Mouse (Mus musculus) embryonic facial prominence, embryonic 11.5 days (tissue): ENCODE results near the gene Rif1. TPM values are rescaled to one million over a fixed set of nuclear protein-coding genes. Genes with fewer than 3 reads are reported as not detected.
"Not testable (repeated sequence)": the region's sequence is repeated elsewhere in the genome, so short reads cannot be mapped to it uniquely, and the experiment has no call there.

Experiments used
- ATAC-seq: fragments of 200-750 bp; cut with Nextera tagmentation; replicated peaks from 2 replicates; pipeline ENCODE4 v1.8.0; 2017; ENCODE audit warnings: low read depth; ENCODE audit not compliant: insufficient number of reproducible peaks, low FRiP score, low TSS enrichment
- DNase-seq: peaks from one replicate; pipeline ENCODE4 v3.0.0-alpha.2; 2015; ENCODE audit warnings: low spot score
- H3K27ac ChIP-seq: fragments of 300-500 bp; sonication (generic); replicated peaks from 2 replicates; pipeline ENCODE4 v1.5.1; 2014; ENCODE audit warnings: mild to moderate bottlenecking, low read depth, low read length, control low read depth
- H3K27me3 ChIP-seq: fragments of 300-500 bp; sonication (generic); 2 replicates; pipeline ENCODE4 v1.6.1; 2014; ENCODE audit warnings: mild to moderate bottlenecking, low read length, moderate library complexity, mixed read lengths; ENCODE audit not compliant: control insufficient read depth, insufficient read depth
- H3K36me3 ChIP-seq: fragments of 300-500 bp; sonication (generic); replicated peaks from 2 replicates; pipeline ENCODE4 v1.6.1; 2014; ENCODE audit warnings: low read depth, mild to moderate bottlenecking, low read length, moderate library complexity, mixed read lengths; ENCODE audit not compliant: control insufficient read depth, insufficient read depth
- H3K4me1 ChIP-seq: fragments of 300-500 bp; sonication (generic); 2 replicates; pipeline ENCODE4 v1.6.1; 2014; ENCODE audit warnings: low read length, mixed read lengths; ENCODE audit not compliant: control insufficient read depth, insufficient read depth
- H3K4me2 ChIP-seq: fragments of 300-500 bp; sonication (generic); 2 replicates; pipeline ENCODE4 v1.6.1; 2014; ENCODE audit warnings: low read depth, mild to moderate bottlenecking, control low read depth, low read length, moderate library complexity
- H3K4me3 ChIP-seq: fragments of 300-500 bp; sonication (generic); 2 replicates; pipeline ENCODE4 v1.5.1; 2014; ENCODE audit warnings: low read depth, low read length, control low read depth
- H3K9ac ChIP-seq: fragments of 300-500 bp; sonication (generic); replicated peaks from 2 replicates; pipeline ENCODE4 v1.6.1; 2014; ENCODE audit warnings: mild to moderate bottlenecking, control low read depth, low read length
- H3K9me3 ChIP-seq: fragments of 300-500 bp; sonication (generic); replicated peaks from 2 replicates; pipeline ENCODE4 v1.6.1; 2016; ENCODE audit warnings: mild to moderate bottlenecking, low read length, inconsistent platforms, mixed read lengths; ENCODE audit not compliant: control insufficient read depth
- WGBS: fragments of 180-500 bp; shearing (Covaris S2); extraction: QIAGEN DNeasy Blood & Tissue Kit; methylation state at CpG from one replicate; pipeline ENCODE4 v1.1.7; 2014; 5-methylcytosine and 5-hydroxymethylcytosine counted together
- polyA plus RNA-seq: library from polyadenylated mRNA; unstranded; fragments of >200 nt; fragmentation: Nextera tagmentation; extraction: Ambion mirVana; gene quantifications from 2 replicates; pipeline ENCODE4 v1.2.1, GENCODE M21; 2014

Gene Rif1
- polyA plus RNA-seq, 1 experiment from 2014 or later = 52.9 TPM

DNA sequence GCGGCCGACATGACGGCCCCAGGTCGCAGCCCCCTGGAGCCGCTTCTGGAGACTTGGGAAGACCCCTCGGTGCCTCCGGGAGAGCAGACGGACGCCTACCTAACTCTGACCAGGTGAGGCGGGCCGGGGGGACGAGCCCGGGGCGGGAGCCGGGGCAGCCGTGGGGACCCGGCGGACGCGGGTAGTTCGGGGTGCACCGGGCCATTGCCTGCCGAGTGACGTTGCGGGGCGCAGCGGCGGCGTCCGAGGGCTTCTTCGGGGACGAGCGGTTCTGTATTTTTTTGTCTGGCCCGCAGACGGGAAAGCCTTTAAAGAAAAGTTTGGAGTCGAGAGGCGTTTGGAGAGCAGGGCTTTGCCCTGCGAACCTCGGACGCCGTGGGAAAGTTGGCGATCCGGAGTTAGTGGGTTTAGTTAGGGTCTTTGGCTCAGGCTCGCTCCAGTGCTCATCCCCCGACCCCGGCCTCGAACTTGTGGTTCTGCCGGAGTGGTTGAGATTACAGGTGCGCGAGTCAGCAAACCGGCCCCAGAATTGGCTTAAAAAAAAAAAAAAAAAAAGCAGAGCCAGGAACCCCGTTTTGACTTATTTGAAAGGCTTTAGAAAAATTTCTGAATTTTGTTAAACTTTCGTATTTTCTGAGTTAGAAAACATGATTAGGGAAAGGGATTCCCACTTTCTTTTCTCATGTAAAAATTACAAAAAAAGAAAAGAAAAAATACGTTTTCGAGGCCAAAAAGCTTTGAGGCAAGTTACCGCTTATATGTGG lies 691 bp downstream of the Rif1 start:
- Histone ChIP-seq H3K4me1 (no peaks in the 10 kb centered on the region), H3K27me3 (no peaks in the 10 kb centered on the region), H3K9me3 (no peaks in the 10 kb centered on the region), H3K27ac (peak overlapping the region; percentile 84), H3K4me2 (peak overlapping the region; percentile 63), H3K4me3 (peak overlapping the region; percentile 99), H3K9ac (peak overlapping the region; percentile 96), H3K36me3 (peaks cover 3% of the 10 kb centered on the region)
- WGBS = 2% methylated on average over 51 of the region's 56 CpGs
- ATAC-seq (peak; percentile 61), DNase-seq (peak; percentile 42)

DNA sequence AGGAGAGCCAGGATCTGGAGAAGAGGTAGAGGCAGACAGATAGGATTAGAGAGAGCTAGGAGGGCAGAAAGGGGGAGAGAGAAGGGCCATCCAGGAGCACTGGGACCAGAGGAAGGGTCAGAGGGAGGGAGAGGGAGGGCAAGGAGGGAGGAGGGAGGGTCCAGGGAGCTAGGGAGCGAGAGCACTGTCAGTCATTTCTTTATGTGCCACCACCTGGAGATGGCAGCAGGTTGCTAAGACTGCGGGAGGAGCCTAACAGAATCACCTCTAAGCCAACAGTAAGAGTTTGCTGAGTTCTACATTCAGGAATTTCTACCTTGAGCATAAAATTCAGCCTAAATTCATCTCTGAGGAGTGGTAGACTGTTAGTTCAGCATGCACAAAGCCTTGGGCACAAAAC lies 6.0 kb downstream of the Rif1 start:
- Histone ChIP-seq H3K9ac (no peak overlapping the region), H3K27ac (no peak overlapping the region), H3K9me3 (no peaks in the 10 kb centered on the region), H3K27me3 (no peaks in the 10 kb centered on the region), H3K4me1 (no peaks in the 10 kb centered on the region), H3K36me3 (peaks cover 9% of the 10 kb centered on the region), H3K4me3 (no peak overlapping the region), H3K4me2 (no peak overlapping the region)
- DNase-seq = no peak
- WGBS = 89% methylated on average over 2 of the region's 2 CpGs
- ATAC-seq = no peak

DNA sequence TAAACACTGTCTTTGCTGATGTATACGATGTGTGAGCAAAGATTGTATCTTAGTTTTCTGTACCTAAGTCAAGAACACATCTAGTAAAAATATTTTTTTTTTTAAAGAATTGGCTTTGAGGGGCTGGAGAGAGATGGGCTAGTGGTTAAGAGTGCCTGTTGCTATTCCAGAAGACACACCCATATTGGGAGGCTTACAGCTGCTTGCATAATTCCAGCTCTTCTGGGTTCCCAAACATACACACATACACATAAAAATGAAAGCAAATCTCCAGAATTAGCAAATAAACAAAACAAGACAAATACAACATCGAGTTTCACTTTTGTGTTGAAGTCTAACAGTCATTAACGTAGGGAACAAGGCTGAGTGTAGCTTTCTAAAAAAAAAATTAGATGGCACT lies 11.4 kb downstream of the Rif1 start:
- Histone ChIP-seq H3K36me3 (peaks cover 3% of the 10 kb centered on the region), H3K4me3 (no peak overlapping the region), H3K27me3 (no peaks in the 10 kb centered on the region), H3K9me3 (no peaks in the 10 kb centered on the region), H3K27ac (no peak overlapping the region), H3K9ac (no peak overlapping the region), H3K4me1 (no peaks in the 10 kb centered on the region), H3K4me2 (no peak overlapping the region)
- WGBS = 97% methylated on average over 3 of the region's 3 CpGs
- no peak for ATAC-seq
- no peak for DNase-seq

DNA sequence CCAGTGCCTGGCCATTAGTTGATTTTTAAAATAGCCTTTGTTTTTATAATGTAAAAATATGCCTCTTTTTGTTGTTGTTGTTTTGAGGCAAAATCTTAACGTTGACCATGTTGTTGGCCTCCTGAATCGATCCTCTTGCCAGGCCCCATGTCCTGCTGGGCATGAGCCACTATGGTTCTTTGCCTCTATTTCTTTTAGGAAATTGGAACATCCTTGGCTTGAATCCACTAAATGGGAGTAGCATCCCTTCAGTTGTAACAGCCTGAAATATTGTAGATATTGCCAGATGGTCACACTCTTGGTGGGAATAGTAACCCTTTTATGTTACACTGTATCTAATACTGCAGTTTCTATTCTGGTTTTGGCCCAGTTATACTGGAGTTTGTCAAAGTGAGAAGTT lies 11.9 kb downstream of the Rif1 start:
- WGBS = 92% methylated on average over 2 of the region's 2 CpGs
- DNase-seq (no peak), ATAC-seq (no peak)
- Histone ChIP-seq H3K9ac (no peak overlapping the region), H3K9me3 (no peaks in the 10 kb centered on the region), H3K4me3 (no peak overlapping the region), H3K36me3 (peaks cover 3% of the 10 kb centered on the region), H3K4me1 (no peaks in the 10 kb centered on the region), H3K27ac (no peak overlapping the region), H3K27me3 (no peaks in the 10 kb centered on the region), H3K4me2 (no peak overlapping the region)

DNA sequence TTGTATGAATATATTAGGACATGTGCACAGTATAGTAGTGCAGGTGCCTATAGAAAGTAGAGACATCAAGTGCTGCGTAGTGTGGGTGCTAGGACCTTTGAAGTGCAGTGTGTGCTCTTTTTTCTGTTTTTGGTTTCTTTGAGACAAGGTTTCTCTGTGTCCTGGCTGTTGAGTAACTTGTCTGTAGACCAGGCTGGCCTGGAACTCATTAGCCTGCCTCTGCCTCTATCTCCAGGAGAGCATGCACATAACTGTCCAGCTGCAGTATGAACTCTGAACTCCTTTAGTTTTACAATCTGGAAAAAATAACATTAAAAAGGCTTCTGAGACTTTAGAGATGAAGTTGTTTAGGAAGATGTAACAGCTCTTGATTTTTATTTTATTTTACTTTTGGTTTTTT lies 41.5 kb downstream of the Rif1 start:
- Histone ChIP-seq H3K4me2 (no peak overlapping the region), H3K27me3 (no peaks in the 10 kb centered on the region), H3K4me1 (no peaks in the 10 kb centered on the region), H3K9ac (no peak overlapping the region), H3K4me3 (no peak overlapping the region), H3K27ac (no peak overlapping the region), H3K9me3 (no peaks in the 10 kb centered on the region), H3K36me3 (peaks cover 26% of the 10 kb centered on the region)
- 41% methylated on average over 1 of the region's 1 CpGs for WGBS
- ATAC-seq = no peak
- peak; percentile 60 for DNase-seq

DNA sequence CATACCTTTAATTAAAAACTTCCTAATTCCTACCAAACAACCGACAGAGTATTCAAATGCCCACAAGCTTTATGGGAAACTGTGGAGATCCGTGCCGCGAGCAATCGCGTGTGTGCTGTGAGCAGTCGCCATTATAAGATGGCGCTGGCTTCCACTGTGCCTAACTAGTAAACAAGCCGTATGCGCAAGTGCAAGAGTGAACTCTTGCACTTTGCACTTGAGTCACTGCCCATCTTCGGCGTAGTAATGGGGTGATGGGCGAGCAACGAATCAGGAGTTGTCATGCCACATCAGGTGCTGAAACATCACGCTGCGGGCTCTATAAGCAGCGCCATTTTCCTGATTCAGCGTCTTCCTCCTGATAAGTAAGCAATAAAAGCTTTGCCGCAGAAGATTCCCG lies 58.7 kb downstream of the Rif1 start:
- DNase-seq, H3K27ac ChIP-seq, H3K36me3 ChIP-seq, H3K4me2 ChIP-seq, H3K27me3 ChIP-seq, ATAC-seq, H3K9ac ChIP-seq, H3K4me1 ChIP-seq, H3K9me3 ChIP-seq, H3K4me3 ChIP-seq: not testable (repeated sequence)
- 95% methylated on average over 20 of the region's 20 CpGs for WGBS

DNA sequence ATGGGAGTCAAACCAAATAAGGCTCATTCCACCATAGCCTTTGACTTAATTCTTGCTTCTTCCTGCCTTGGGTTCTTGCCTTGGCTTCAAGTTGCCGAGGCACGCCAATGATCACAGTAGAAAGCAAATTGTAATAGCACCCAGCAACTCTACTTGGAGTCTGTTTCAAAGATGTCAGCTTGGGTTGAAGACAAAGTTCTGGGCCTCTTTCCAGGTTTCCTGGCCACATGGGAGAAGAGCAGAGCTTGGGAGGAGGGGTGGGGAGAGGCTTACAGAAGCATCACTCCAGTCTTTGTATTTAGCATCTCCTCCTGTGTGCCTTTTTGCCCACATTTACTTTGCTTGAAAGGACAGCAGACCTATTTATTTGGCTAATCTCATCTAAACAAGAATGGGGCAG lies 60.7 kb downstream of the Rif1 start:
- DNase-seq (no peak), ATAC-seq (no peak)

DNA sequence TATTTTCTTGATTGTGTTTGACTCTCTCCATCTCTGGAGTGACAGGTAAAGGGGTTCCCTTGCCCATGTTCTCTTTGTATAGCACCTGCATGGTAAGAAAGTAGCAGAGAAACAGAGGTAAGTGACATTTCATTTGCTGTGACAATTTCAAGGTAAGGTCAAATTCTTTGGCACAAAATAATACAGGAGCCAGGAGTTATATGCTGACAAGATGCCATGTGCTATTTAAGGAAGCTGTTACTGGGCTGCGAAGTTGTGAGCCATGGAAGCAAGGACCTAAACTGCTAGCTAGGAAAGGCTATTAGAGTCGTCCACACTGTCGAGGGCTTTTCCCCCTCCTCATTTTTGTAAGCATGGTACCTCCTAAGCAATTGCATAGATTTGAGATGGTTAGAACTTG lies 80.4 kb downstream of the Rif1 start:
- Histone ChIP-seq H3K4me3 (no peak overlapping the region), H3K4me1 (no peaks in the 10 kb centered on the region), H3K4me2 (no peak overlapping the region), H3K9ac (no peak overlapping the region), H3K27ac (no peak overlapping the region), H3K9me3 (no peaks in the 10 kb centered on the region), H3K27me3 (no peaks in the 10 kb centered on the region), H3K36me3 (no peaks in the 10 kb centered on the region)
- ATAC-seq (no peak), DNase-seq (no peak)
- 86% methylated on average over 3 of the region's 3 CpGs for WGBS

More for the DNA sequence above, 60.7 kb downstream of the Rif1 start:
- H3K27ac ChIP-seq = no peak overlapping the region
- H3K4me3 ChIP-seq = no peak overlapping the region
- H3K9me3 ChIP-seq = no peaks in the 10 kb centered on the region
- H3K9ac ChIP-seq = no peak overlapping the region
- H3K27me3 ChIP-seq = no peaks in the 10 kb centered on the region
- 100% methylated on average over 2 of the region's 2 CpGs for WGBS
- H3K4me1 ChIP-seq = no peaks in the 10 kb centered on the region
- H3K36me3 ChIP-seq = no peaks in the 10 kb centered on the region
- no peak overlapping the region for H3K4me2 ChIP-seq
